Mouse (Mus musculus) midbrain, embryonic 10.5 days (tissue): ENCODE measurements around the gene Gm32742. TPM values are rescaled to one million over a fixed set of nuclear protein-coding genes. Genes with fewer than 3 reads are reported as not detected.
A peak's percentile ranks its signal among the peaks of the same experiment; 100 is the strongest.

Source experiments
- DNase-seq: peaks from one replicate; pipeline ENCODE4 v3.0.0-alpha.2; 2017; ENCODE audit warnings: low spot score
- H3K27ac ChIP-seq: fragments of 300-500 bp; sonication (generic); replicated peaks from 2 replicates; pipeline ENCODE4 v1.5.1; 2016; ENCODE audit warnings: mild to moderate bottlenecking
- H3K27me3 ChIP-seq: fragments of 300-500 bp; sonication (generic); 2 replicates; pipeline ENCODE4 v1.6.1; 2016; ENCODE audit warnings: low read depth, mild to moderate bottlenecking; ENCODE audit not compliant: poor library complexity, severe bottlenecking
- H3K36me3 ChIP-seq: fragments of 300-500 bp; sonication (generic); 2 replicates; pipeline ENCODE4 v1.6.1; 2016; ENCODE audit warnings: mild to moderate bottlenecking, moderate library complexity
- H3K4me1 ChIP-seq: fragments of 300-500 bp; sonication (generic); 2 replicates; pipeline ENCODE4 v1.6.1; 2016
- H3K4me3 ChIP-seq: fragments of 300-500 bp; sonication (generic); 2 replicates; pipeline ENCODE4 v1.5.1; 2016; ENCODE audit warnings: mild to moderate bottlenecking, moderate library complexity
- H3K9me3 ChIP-seq: fragments of 300-500 bp; sonication (generic); replicated peaks from 2 replicates; pipeline ENCODE4 v1.6.1; 2016; ENCODE audit warnings: mild to moderate bottlenecking
- WGBS: fragments of 180-500 bp; shearing (Covaris S2); methylation state at CpG from one replicate; pipeline ENCODE4 v1.1.7; 2016; 5-methylcytosine and 5-hydroxymethylcytosine counted together
- microRNA counts: library from miRNA; unstranded; fragments of <30 nt; microRNA quantifications from one replicate; lab custom pipeline; 2017
- microRNA-seq: library from miRNA; unstranded; fragments of <30 nt; microRNA quantifications from one replicate; pipeline ENCODE4, GENCODE M21; 2017
- polyA plus RNA-seq: library from polyadenylated mRNA; unstranded; fragments of >200 nt; fragmentation: Nextera tagmentation; extraction: Ambion mirVana; gene quantifications from 2 replicates; pipeline ENCODE4 v1.2.1, GENCODE M21; 2016

The Gm32742 gene
- polyA plus RNA-seq, 1 experiment from 2014 or later, result not detected

DNA sequence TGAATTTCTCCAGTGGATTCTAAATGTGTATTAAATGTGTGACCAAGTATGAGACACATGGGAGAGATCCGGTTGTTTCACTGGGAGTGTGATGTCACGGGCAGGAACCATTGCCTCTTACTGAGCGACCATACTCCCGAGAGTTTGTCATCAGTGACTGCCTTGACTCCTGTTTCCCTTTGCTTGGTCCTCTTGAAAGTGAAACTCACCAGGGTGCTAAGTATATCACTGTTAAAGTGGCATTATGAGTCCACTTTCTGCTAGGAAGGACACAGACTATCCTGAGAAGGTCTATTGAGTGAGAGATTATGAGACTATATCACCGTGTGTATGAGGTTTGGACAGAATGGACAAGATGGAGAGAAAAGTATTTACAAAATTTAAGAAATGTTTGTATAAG lies 83.7 kb downstream of the Gm32742 start:
- H3K4me1 ChIP-seq, result peaks cover 8% of the 10 kb centered on the region
- DNase-seq, result no peak
- H3K27ac ChIP-seq, result no peak overlapping the region
- H3K36me3 ChIP-seq, result no peaks in the 10 kb centered on the region
- no peak overlapping the region for H3K4me3 ChIP-seq
- 86% methylated on average over 5 of the region's 5 CpGs for WGBS
- no peaks in the 10 kb centered on the region for H3K9me3 ChIP-seq
- H3K27me3 ChIP-seq, result no peaks in the 10 kb centered on the region

MicroRNAs within 50 kb of the gene (microRNA counts, 519-probe panel; counts per million panel counts)
- microRNA mmu-miR-34b-3p (lab: Ali Mortazavi, UCI) (not detected), microRNA mmu-miR-34b-5p (lab: Ali Mortazavi, UCI) (not detected), microRNA mmu-miR-34c (lab: Ali Mortazavi, UCI) (not detected)

Small RNA genes lying within 50 kb of the gene (microRNA-seq; reads per million reads assigned to microRNA genes)
- gene Mir34b, result 44.6 reads per million, percentile 40 among the genes with 10 or more reads in this experiment
- gene Mir34c, result 1,191 reads per million, percentile 77 among the genes with 10 or more reads in this experiment

Other genes starting within 250 kb of the Gm32742 start
- 12.5 and 15.4 TPM in 2 replicates for gene Sik2, start 156.4 kb downstream of the Gm32742 start, polyA plus RNA-seq
- gene Btg4, start 104.6 kb downstream of the Gm32742 start, polyA plus RNA-seq, result not detected in 2 replicates
- gene Layn, start 88.4 kb downstream of the Gm32742 start, polyA plus RNA-seq, result 1.1 and 2.0 TPM in 2 replicates
- gene 4833427G06Rik, start 63.4 kb downstream of the Gm32742 start, polyA plus RNA-seq, result not detected in 2 replicates
- 0.05 TPM in 1 of 2 replicates, not detected in the other for gene Pou2af1, start 48.2 kb upstream of the Gm32742 start, polyA plus RNA-seq
- gene Colca2, start 113.1 kb upstream of the Gm32742 start, polyA plus RNA-seq, result 1.5 and 1.8 TPM in 2 replicates
- gene 1810046K07Rik, start 163.4 kb upstream of the Gm32742 start, polyA plus RNA-seq, result not detected in 2 replicates